Mouse (Mus musculus): ENCODE results near the gene Wsb1. TPM values are rescaled to one million over a fixed set of nuclear protein-coding genes. Genes with fewer than 3 reads are reported as not detected.

The Wsb1 gene
- polyA plus RNA-seq, 1 experiment from 2014 or later, result 123 TPM

DNA sequence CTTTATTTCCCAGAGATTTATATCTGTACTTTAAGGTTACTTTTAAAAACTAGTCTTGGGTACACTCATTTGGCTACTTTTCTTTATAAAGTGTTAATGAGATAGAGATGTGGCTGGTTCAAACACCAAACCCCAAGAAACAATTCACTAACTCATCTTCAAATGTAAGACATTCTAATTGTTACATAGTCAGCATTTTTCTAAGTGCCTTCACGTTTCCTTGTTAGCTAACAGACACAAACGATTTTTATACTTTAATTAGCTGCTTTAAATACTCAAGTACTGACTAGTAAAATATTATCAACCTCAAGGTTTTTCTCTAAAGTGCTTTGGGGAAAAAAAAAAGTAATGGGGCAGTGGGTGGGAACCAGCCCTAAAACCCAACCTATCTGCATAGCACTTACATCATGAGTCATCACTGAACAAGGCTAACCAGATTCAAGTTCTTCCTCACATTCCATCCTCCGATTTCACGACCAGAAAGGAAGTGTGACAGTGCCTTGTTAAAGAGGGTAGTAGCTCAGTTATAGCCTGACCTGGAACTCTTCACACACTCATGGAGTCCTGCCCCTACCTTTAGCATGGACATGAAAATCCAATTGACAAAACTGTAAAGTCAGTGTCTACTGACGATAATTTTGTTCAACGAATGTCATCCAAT is 1.5 kb downstream of the Wsb1 start:
- WGBS, result 11% methylated on average over 6 of the region's 6 CpGs

DNA sequence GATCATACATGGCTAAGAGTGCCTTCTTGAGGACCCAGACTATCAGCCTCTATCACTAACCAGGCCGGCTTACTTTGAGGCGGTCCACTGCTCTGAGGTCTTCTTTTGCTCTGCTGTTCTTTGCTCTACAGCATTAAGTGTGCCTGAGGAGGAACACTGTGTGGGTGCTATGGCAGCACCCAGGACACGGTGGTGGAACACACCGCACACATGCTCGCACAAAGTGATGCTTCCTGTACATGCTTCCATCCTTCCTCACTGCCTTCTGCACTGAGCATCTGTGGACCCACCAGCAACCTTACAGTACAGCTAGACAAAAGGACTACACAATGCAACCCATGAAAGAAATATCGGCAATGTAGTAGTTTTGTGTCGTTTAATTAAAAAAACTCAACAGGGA is 15.4 kb downstream of the Wsb1 start:
- Histone ChIP-seq H3K27ac (ENCODE audit: low read length) (0 out of 2 replicates have a peak overlapping the region, but pooled peaks have one; percentile 41), H3K4me3 (ENCODE audit: low read length) (no peak overlapping the region), H3K36me3 (ENCODE audit: control insufficient read depth, insufficient read depth) (peaks cover 43% of the 10 kb centered on the region), H3K9me3 (replicated peaks; ENCODE audit: control insufficient read depth, low read length) (peaks cover 4% of the 10 kb centered on the region; the same call in 1 of the 2 replicates), H3K9ac (ENCODE audit: low read length) (no peak overlapping the region), H3K27me3 (ENCODE audit: control insufficient read depth, insufficient read depth, low read length) (no peaks in the 10 kb centered on the region), H3K4me1 (ENCODE audit: control insufficient read depth, insufficient read depth, low read length) (peaks cover 13% of the 10 kb centered on the region), H3K4me2 (ENCODE audit: low read depth, low read length) (no peak overlapping the region)
- 92% methylated on average over 7 of the region's 7 CpGs for WGBS
- ATAC-seq (replicated peaks; ENCODE audit: extremely low read depth, insufficient read depth, low FRiP score), result 0 out of 2 replicates have a peak, but pooled peaks have one; percentile 8

More for the DNA sequence above, 1.5 kb downstream of the Wsb1 start:
- H3K27me3 ChIP-seq (ENCODE audit: control insufficient read depth, insufficient read depth, low read length), result no peaks in the 10 kb centered on the region
- H3K27ac ChIP-seq (ENCODE audit: low read length), result peak overlapping the region; percentile 98
- peak overlapping the region; percentile 98 for H3K4me3 ChIP-seq (ENCODE audit: low read length)
- peaks cover 13% of the 10 kb centered on the region for H3K36me3 ChIP-seq (ENCODE audit: control insufficient read depth, insufficient read depth)
- H3K9ac ChIP-seq (ENCODE audit: low read length), result peak overlapping the region; percentile 99
- H3K9me3 ChIP-seq (replicated peaks; ENCODE audit: control insufficient read depth, low read length), result no peaks in the 10 kb centered on the region
- peaks cover 14% of the 10 kb centered on the region for H3K4me1 ChIP-seq (ENCODE audit: control insufficient read depth, insufficient read depth, low read length)
- H3K4me2 ChIP-seq (ENCODE audit: low read depth, low read length), result peak overlapping the region; percentile 91
- no peak for ATAC-seq (replicated peaks; ENCODE audit: extremely low read depth, insufficient read depth, low FRiP score)

DNA sequence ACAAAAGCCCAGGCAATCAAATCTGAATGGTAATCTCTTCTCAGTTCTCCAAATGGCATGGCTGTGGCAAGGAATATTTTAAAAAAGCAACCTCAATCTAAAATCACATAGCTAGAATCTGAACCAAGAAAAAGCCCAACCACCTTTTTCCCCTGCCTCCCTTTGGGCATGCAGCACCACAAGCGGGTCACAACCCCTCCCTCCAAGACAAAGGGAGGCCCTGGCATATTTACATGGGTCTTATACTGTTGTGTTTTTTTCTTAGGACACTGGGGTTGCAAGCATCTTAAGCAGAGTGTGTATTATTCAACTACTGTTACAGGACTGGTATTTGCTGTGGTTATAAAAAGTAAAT is 16.1 kb downstream of the Wsb1 start:
- Histone ChIP-seq H3K27me3 (ENCODE audit: control insufficient read depth, insufficient read depth, low read length) (no peaks in the 10 kb centered on the region), H3K36me3 (ENCODE audit: control insufficient read depth, insufficient read depth) (peaks cover 41% of the 10 kb centered on the region), H3K4me2 (ENCODE audit: low read depth, low read length) (peak overlapping the region; percentile 34; the same call in 1 of the 2 replicates), H3K9me3 (replicated peaks; ENCODE audit: control insufficient read depth, low read length) (peaks cover 4% of the 10 kb centered on the region; the same call in 1 of the 2 replicates), H3K4me3 (ENCODE audit: low read length) (no peak overlapping the region), H3K27ac (ENCODE audit: low read length) (peak overlapping the region; percentile 94), H3K9ac (ENCODE audit: low read length) (no peak overlapping the region), H3K4me1 (ENCODE audit: control insufficient read depth, insufficient read depth, low read length) (peaks cover 13% of the 10 kb centered on the region)
- 9% methylated on average over 1 of the region's 1 CpGs for WGBS
- peak; percentile 86 for ATAC-seq (replicated peaks; ENCODE audit: extremely low read depth, insufficient read depth, low FRiP score)

DNA sequence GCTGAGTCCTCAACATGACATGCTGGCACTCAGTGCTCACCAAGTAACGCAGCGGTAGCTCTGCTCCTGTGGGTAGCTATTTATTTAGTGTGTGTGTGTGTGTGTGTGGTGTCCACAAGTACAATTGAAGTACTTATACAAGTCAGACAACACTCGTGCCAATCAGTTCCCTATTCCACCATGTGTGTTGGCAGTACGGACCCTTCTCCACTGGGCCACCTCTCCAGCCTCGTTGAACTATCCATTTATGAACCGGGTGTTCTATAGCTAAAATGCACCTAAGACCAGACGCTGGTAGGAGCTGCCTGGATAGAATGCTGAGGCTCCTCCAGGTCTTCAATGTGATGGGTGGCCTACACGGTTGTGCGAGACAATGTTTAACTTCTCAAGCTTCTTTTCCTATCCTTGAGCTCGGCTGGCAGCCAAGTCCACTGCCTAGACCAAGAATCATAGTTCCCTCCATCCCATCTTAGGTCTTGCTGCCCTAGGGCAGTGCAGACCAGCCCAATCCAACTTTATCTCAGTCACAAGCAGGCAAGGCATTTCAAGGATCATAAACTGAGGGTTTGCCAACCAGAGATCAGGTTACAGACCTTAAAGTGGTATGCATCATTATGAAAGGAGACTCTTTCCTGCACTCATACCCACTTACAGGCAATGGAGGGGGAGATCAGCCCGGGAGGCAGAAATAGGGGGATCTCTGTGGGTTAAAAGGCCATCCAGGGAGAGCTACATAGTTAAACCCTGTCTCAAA is 16.6 kb downstream of the Wsb1 start:
- peak; percentile 93 for ATAC-seq (replicated peaks; ENCODE audit: extremely low read depth, insufficient read depth, low FRiP score)
- no peak overlapping the region; the same call in 1 of the 2 replicates for H3K9ac ChIP-seq (ENCODE audit: low read length)
- peaks cover 38% of the 10 kb centered on the region for H3K36me3 ChIP-seq (ENCODE audit: control insufficient read depth, insufficient read depth)
- no peak overlapping the region for H3K4me3 ChIP-seq (ENCODE audit: low read length)
- peaks cover 4% of the 10 kb centered on the region; the same call in 1 of the 2 replicates for H3K9me3 ChIP-seq (replicated peaks; ENCODE audit: control insufficient read depth, low read length)
- WGBS, result 51% methylated on average over 11 of the region's 11 CpGs
- peak overlapping the region; percentile 94 for H3K27ac ChIP-seq (ENCODE audit: low read length)
- no peaks in the 10 kb centered on the region for H3K27me3 ChIP-seq (ENCODE audit: control insufficient read depth, insufficient read depth, low read length)
- peak overlapping the region; percentile 34; the same call in 1 of the 2 replicates for H3K4me2 ChIP-seq (ENCODE audit: low read depth, low read length)
- peaks cover 13% of the 10 kb centered on the region for H3K4me1 ChIP-seq (ENCODE audit: control insufficient read depth, insufficient read depth, low read length)

DNA sequence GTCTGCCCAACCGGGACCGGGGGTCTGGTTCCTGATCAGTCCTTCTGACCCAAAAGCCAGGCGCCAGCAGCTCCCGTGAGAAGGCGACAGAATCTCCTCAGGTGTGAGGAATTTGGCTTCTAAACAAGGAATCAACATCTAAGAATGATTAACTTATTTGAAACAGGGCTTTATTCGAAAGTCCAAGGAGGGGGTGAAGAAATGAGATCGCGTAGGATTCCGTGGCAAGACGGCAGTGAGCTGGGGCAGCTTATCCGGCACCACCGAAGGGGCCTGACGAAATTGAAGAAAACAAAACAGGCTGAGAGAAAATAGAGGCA is 24.3 kb downstream of the Wsb1 start:
- H3K27ac ChIP-seq (ENCODE audit: low read length), result no peak overlapping the region
- H3K9ac ChIP-seq (ENCODE audit: low read length), result no peak overlapping the region
- H3K4me2 ChIP-seq (ENCODE audit: low read depth, low read length), result no peak overlapping the region
- 94% methylated on average over 13 of the region's 13 CpGs for WGBS
- no peaks in the 10 kb centered on the region for H3K27me3 ChIP-seq (ENCODE audit: control insufficient read depth, insufficient read depth, low read length)
- H3K36me3 ChIP-seq (ENCODE audit: control insufficient read depth, insufficient read depth), result no peaks in the 10 kb centered on the region
- no peak overlapping the region for H3K4me3 ChIP-seq (ENCODE audit: low read length)
- H3K4me1 ChIP-seq (ENCODE audit: control insufficient read depth, insufficient read depth, low read length), result peaks cover 6% of the 10 kb centered on the region; the same call in 1 of the 2 replicates
- no peaks in the 10 kb centered on the region for H3K9me3 ChIP-seq (replicated peaks; ENCODE audit: control insufficient read depth, low read length)
- no peak for ATAC-seq (replicated peaks; ENCODE audit: extremely low read depth, insufficient read depth, low FRiP score)

DNA sequence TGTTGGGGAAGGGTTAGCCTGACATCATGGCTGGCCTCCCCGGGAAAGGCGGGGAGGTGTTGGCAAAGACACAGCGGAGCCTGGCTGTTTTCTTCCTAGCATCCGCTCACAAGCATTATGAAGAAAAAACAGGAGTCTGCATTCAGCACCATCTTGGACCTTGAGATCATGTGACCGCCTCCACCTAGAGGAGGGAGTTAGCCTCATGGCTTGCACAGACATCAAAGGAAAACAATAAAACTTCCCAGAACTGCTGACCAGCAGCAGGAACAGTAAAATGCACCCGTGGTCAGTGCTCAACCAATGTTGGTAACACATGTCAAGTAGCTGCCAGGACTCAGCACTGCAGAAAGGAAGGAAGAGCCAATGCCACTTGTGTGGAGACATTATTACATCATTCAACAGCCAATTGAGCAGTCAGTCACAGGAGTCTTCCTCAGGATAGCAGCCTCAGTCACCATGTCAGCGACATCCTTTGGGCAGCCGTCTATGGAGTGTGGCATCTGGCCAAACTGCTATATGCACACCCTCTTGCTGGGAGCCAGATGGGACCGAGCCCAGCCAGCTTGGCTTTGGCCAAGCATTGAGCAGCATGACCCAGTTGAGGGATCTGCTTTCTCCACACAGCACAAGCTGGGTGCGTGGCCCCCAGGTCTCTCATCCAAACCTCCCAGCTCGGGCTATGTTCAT is 24.8 kb downstream of the Wsb1 start:
- WGBS, result 70% methylated on average over 11 of the region's 11 CpGs
- Histone ChIP-seq H3K4me2 (ENCODE audit: low read depth, low read length) (no peak overlapping the region), H3K36me3 (ENCODE audit: control insufficient read depth, insufficient read depth) (no peaks in the 10 kb centered on the region), H3K9ac (ENCODE audit: low read length) (no peak overlapping the region), H3K27ac (ENCODE audit: low read length) (no peak overlapping the region), H3K4me3 (ENCODE audit: low read length) (no peak overlapping the region), H3K9me3 (replicated peaks; ENCODE audit: control insufficient read depth, low read length) (no peaks in the 10 kb centered on the region), H3K27me3 (ENCODE audit: control insufficient read depth, insufficient read depth, low read length) (no peaks in the 10 kb centered on the region), H3K4me1 (ENCODE audit: control insufficient read depth, insufficient read depth, low read length) (peaks cover 10% of the 10 kb centered on the region)
- ATAC-seq (replicated peaks; ENCODE audit: extremely low read depth, insufficient read depth, low FRiP score), result no peak

DNA sequence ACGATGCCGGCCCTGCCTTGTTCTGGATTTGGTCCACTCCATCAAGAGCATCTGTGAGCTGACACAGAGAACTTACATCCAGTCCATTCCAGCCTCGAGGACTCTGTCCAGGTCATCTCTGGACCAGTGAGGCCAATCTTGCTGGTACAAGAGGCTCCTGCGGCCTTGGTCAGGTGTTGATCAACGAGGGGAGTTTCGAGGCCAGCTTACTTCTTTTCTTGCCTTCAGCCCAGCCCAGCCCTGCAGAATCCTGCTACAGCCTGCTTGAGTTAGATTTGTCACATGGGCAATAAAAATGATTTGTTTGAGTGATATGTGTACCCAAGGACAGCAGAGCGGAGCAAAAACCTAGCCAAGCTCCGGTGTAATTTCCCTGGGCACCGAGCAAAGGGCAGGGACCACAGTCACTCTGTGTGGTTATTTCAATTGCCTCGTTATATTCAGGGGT is 25.4 kb downstream of the Wsb1 start:
- Histone ChIP-seq H3K4me2 (ENCODE audit: low read depth, low read length) (no peak overlapping the region), H3K27ac (ENCODE audit: low read length) (no peak overlapping the region), H3K9me3 (replicated peaks; ENCODE audit: control insufficient read depth, low read length) (no peaks in the 10 kb centered on the region), H3K9ac (ENCODE audit: low read length) (no peak overlapping the region), H3K4me3 (ENCODE audit: low read length) (no peak overlapping the region), H3K36me3 (ENCODE audit: control insufficient read depth, insufficient read depth) (no peaks in the 10 kb centered on the region), H3K27me3 (ENCODE audit: control insufficient read depth, insufficient read depth, low read length) (no peaks in the 10 kb centered on the region), H3K4me1 (ENCODE audit: control insufficient read depth, insufficient read depth, low read length) (peaks cover 12% of the 10 kb centered on the region)
- no peak for ATAC-seq (replicated peaks; ENCODE audit: extremely low read depth, insufficient read depth, low FRiP score)
- WGBS, result 80% methylated on average over 10 of the region's 10 CpGs

DNA sequence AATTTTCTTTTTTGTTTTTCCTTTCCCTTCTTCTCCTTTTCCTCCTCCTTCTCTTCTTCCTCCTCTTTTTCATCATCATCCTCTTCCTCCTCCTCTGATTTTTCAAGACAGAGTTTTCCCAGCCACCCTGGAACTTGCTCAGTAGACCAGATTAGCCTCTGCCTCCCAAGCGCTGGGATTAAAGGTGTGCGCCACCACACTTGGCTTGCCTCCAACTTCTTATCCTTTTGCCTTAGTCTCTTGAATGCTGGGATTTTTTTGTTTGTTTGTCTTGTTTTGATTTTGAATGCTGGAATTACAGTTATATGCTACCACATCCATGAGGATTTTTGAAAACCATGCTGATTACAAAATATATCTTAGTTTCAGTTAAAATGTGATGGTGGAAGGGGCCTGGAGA is 26.4 kb downstream of the Wsb1 start:
- ATAC-seq (replicated peaks; ENCODE audit: extremely low read depth, insufficient read depth, low FRiP score), result no peak
- Histone ChIP-seq H3K4me1 (ENCODE audit: control insufficient read depth, insufficient read depth, low read length) (peaks cover 12% of the 10 kb centered on the region), H3K27me3 (ENCODE audit: control insufficient read depth, insufficient read depth, low read length) (no peaks in the 10 kb centered on the region), H3K9ac (ENCODE audit: low read length) (no peak overlapping the region), H3K36me3 (ENCODE audit: control insufficient read depth, insufficient read depth) (no peaks in the 10 kb centered on the region), H3K4me2 (ENCODE audit: low read depth, low read length) (no peak overlapping the region), H3K4me3 (ENCODE audit: low read length) (no peak overlapping the region), H3K27ac (ENCODE audit: low read length) (no peak overlapping the region), H3K9me3 (replicated peaks; ENCODE audit: control insufficient read depth, low read length) (no peaks in the 10 kb centered on the region)
- 69% methylated on average over 2 of the region's 2 CpGs for WGBS

Measured in heart, embryonic 16.5 days (tissue).